In genomic region chrX:57166549-57166948, GRCm38 (mm10) we compare ENCODE assay signal across 20 mouse cellular contexts. TPM values are rescaled to one million over a fixed set of nuclear protein-coding genes. Genes with fewer than 3 reads are reported as not detected.
DNase-seq lines count a peak whose midpoint lies in the region; ATAC-seq lines count a peak whose summit lies in the region.
"Had no signal": no experiment of that assay in that cellular context is flagged by ENCODE, and none has a peak within 500 bp of the region (broad histone marks: within the 10 kb centered on the region; RNA-seq: fewer than 3 reads in every experiment).

No protein-coding gene starts in this region.

- no peaks in the 10 kb centered on the region for H3K27me3 ChIP-seq in forebrain, embryonic 14.5 days (replicated peaks; ENCODE audit: control insufficient read depth, insufficient read depth, low read length)
- H3K27me3 ChIP-seq in forebrain, embryonic 13.5 days = no peaks in the 10 kb centered on the region
- no peaks in the 10 kb centered on the region for H3K27me3 ChIP-seq in hindbrain, embryonic 11.5 days (ENCODE audit: control insufficient read depth, insufficient read depth, low read length)
- H3K27me3 ChIP-seq: embryonic facial prominence, embryonic 13.5 days; limb, embryonic 13.5 days had no signal

- H3K9ac ChIP-seq in forebrain, embryonic 14.5 days (ENCODE audit: low read length) = no peak overlapping the region
- H3K9ac ChIP-seq in forebrain, embryonic 13.5 days = no peak overlapping the region
- no peak overlapping the region for H3K9ac ChIP-seq in hindbrain, embryonic 11.5 days (ENCODE audit: low read depth, low read length)
- H3K9ac ChIP-seq: embryonic facial prominence, embryonic 13.5 days; limb, embryonic 13.5 days had no signal

- no peaks in the 10 kb centered on the region for H3K9me3 ChIP-seq in forebrain, embryonic 14.5 days (replicated peaks; ENCODE audit: control insufficient read depth, low read length)
- H3K9me3 ChIP-seq in forebrain, embryonic 13.5 days (replicated peaks) = no peaks in the 10 kb centered on the region
- no peaks in the 10 kb centered on the region for H3K9me3 ChIP-seq in hindbrain, embryonic 11.5 days (ENCODE audit: control insufficient read depth, low read length)
- H3K9me3 ChIP-seq: embryonic facial prominence, embryonic 13.5 days; limb, embryonic 13.5 days had no signal

- H3K27ac ChIP-seq in forebrain, embryonic 14.5 days (ENCODE audit: low read depth, low read length) = no peak overlapping the region
- H3K27ac ChIP-seq in forebrain, embryonic 13.5 days = no peak overlapping the region
- H3K27ac ChIP-seq in hindbrain, embryonic 11.5 days (ENCODE audit: low read depth, low read length) = no peak overlapping the region
- H3K27ac ChIP-seq: embryonic facial prominence, embryonic 13.5 days; limb, embryonic 13.5 days had no signal

- no peak overlapping the region for H3K4me3 ChIP-seq in forebrain, embryonic 14.5 days (ENCODE audit: low read depth, low read length)
- H3K4me3 ChIP-seq in forebrain, embryonic 13.5 days = no peak overlapping the region
- no peak overlapping the region for H3K4me3 ChIP-seq in hindbrain, embryonic 11.5 days (ENCODE audit: low read depth, low read length)
- H3K4me3 ChIP-seq: embryonic facial prominence, embryonic 13.5 days; limb, embryonic 13.5 days had no signal

- DNase-seq in forebrain, embryonic 14.5 days (ENCODE audit: low spot score) = peak; percentile 0
- peak; percentile 0 for DNase-seq in lung, postnatal 14 days
- no peak for DNase-seq in lung, postnatal 25 days (ENCODE audit: low spot score)
- peak; percentile 51 for DNase-seq in induced T-regulatory cell, adult 2 months (ENCODE audit: low read depth)
- DNase-seq in thymus, postnatal 4 days = peak; percentile 47
- DNase-seq in kidney, adult 18-20 months = no peak
- DNase-seq in hindbrain, embryonic 11.5 days (ENCODE audit: low spot score) = no peak
- DNase-seq: adrenal gland, adult 8-10 months; cerebellum, adult 8-10 months; kidney, postnatal 36 days; right cerebral cortex, postnatal 25 days had no signal

- no peak for ATAC-seq in forebrain, embryonic 14.5 days
- no peak for ATAC-seq in forebrain, embryonic 13.5 days
- ATAC-seq in hindbrain, embryonic 11.5 days (ENCODE audit: low FRiP score) = no peak
- ATAC-seq: forebrain, embryonic 16.5 days; midbrain, embryonic 16.5 days; Patski had no signal

- WGBS in forebrain, embryonic 14.5 days = 57% methylated on average over 1 of the region's 1 CpGs
- WGBS in forebrain, embryonic 13.5 days = 68% methylated on average over 1 of the region's 1 CpGs
- WGBS in hindbrain, embryonic 11.5 days = 94% methylated on average over 1 of the region's 1 CpGs

- H3K4me1 ChIP-seq in forebrain, embryonic 14.5 days (ENCODE audit: control insufficient read depth, insufficient read depth, low read length) = no peaks in the 10 kb centered on the region
- H3K4me1 ChIP-seq in forebrain, embryonic 13.5 days = no peaks in the 10 kb centered on the region
- H3K4me1 ChIP-seq in hindbrain, embryonic 11.5 days (replicated peaks; ENCODE audit: control insufficient read depth, insufficient read depth, low read length) = no peaks in the 10 kb centered on the region
- H3K4me1 ChIP-seq: embryonic facial prominence, embryonic 13.5 days; limb, embryonic 13.5 days had no signal

- no peaks in the 10 kb centered on the region for H3K36me3 ChIP-seq in forebrain, embryonic 14.5 days (ENCODE audit: control insufficient read depth, insufficient read depth, low read length)
- H3K36me3 ChIP-seq in forebrain, embryonic 13.5 days (ENCODE audit: poor library complexity, severe bottlenecking) = no peaks in the 10 kb centered on the region
- H3K36me3 ChIP-seq in hindbrain, embryonic 11.5 days (ENCODE audit: control insufficient read depth, insufficient read depth, low read length) = no peaks in the 10 kb centered on the region
- H3K36me3 ChIP-seq: embryonic facial prominence, embryonic 13.5 days; limb, embryonic 13.5 days had no signal

- no peak overlapping the region for H3K4me2 ChIP-seq in forebrain, embryonic 14.5 days (ENCODE audit: low read length)
- H3K4me2 ChIP-seq in forebrain, embryonic 13.5 days = no peak overlapping the region
- H3K4me2 ChIP-seq in hindbrain, embryonic 11.5 days (replicated peaks; ENCODE audit: low read depth, low read length) = no peak overlapping the region
- H3K4me2 ChIP-seq: embryonic facial prominence, embryonic 13.5 days; limb, embryonic 13.5 days had no signal

RNA-seq across cellular contexts. Expression of gene Cd40lg, which starts 45.4 kb away (rescaled TPM):
- not detected in 2 replicates for polyA plus RNA-seq in forebrain, embryonic 14.5 days (2014; fragmentation: Nextera tagmentation; extraction: Ambion mirVana)
- not detected in 2 replicates for polyA plus RNA-seq in forebrain, embryonic 13.5 days (2015; fragmentation: Nextera tagmentation; extraction: Ambion mirVana)
- polyA plus RNA-seq in hindbrain, embryonic 11.5 days (2014; fragmentation: Nextera tagmentation; extraction: Ambion mirVana) = not detected in 2 replicates
- polyA plus RNA-seq: C2C12; embryonic facial prominence, embryonic 13.5 days; forebrain, embryonic 16.5 days; heart, embryonic 16.5 days; limb, embryonic 13.5 days; lung, embryonic 16.5 days; midbrain, embryonic 16.5 days; Patski had no signal

Comparison
In these comparisons a context has a peak if more than half of its experiments do, and no peak if none do; other contexts are left out.
1. DNase-seq: peak in forebrain, embryonic 14.5 days (single experiment), lung, postnatal 14 days (single experiment), induced T-regulatory cell, adult 2 months (single experiment) and thymus, postnatal 4 days (single experiment); none in lung, postnatal 25 days (single experiment), kidney, adult 18-20 months (single experiment) and hindbrain, embryonic 11.5 days (single experiment).